Mouse (Mus musculus) frontal cortex, adult 2 months (tissue): ENCODE data around the gene Pdgfa. TPM values are rescaled to one million over a fixed set of nuclear protein-coding genes. Genes with fewer than 3 reads are reported as not detected.

Source experiments
- DNase-seq, 2 experiments: peaks; one replicate each; pipeline ENCODE4 v3.0.0; 2022; ENCODE audit warnings: low spot score in 1 of 2; ENCODE audit errors: extremely low spot score in 1 of 2
- polyA plus RNA-seq: library from polyadenylated mRNA; depleted of rRNA; stranded (reverse); fragments of >200 nt; gene quantifications from 2 replicates; pipeline ENCODE4 v1.2.3, GENCODE M21; 2012

The Pdgfa gene
- polyA plus RNA-seq, 1 experiment, result 34.6 TPM

- DNase-seq, result no peak
Observed at GRCm38 (mm10) chr5:138966033-138966724, 31.0 kb downstream of the Pdgfa start.

DNA sequence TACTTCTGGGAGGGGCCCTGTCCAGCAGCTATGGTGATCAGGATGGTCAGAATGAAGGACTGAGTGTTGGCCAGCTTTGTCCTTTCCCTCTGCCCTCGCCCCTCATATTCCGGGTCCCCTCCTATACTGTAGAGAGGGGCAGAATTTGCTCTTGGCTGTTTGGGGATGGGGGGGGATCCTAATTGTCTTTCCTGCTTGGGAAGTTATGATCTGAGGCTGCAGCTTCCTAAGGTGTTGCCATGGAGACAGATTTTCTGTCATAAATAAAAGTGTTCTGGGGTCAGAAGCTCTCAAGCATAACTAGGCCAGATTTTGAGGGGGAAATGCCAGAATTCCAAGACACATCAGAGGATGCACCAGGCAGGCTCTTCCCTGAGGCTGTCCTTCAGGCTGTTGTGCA, 31.6 kb downstream of the Pdgfa start:
- no peak for DNase-seq

GRCm38 (mm10) chr5:138956427-138956833, 40.7 kb downstream of the Pdgfa start:
- no peak for DNase-seq

GRCm38 (mm10) chr5:138953986-138954385, 43.2 kb downstream of the Pdgfa start:
- no peak for DNase-seq

- DNase-seq, result no peak
Observed at GRCm38 (mm10) chr5:138952969-138953368, 44.2 kb downstream of the Pdgfa start.

GRCm38 (mm10) chr5:138951305-138951704, 45.9 kb downstream of the Pdgfa start:
- no peak for DNase-seq

- no peak for DNase-seq
Observed at GRCm38 (mm10) chr5:138949165-138949564, 48.0 kb downstream of the Pdgfa start.

DNA sequence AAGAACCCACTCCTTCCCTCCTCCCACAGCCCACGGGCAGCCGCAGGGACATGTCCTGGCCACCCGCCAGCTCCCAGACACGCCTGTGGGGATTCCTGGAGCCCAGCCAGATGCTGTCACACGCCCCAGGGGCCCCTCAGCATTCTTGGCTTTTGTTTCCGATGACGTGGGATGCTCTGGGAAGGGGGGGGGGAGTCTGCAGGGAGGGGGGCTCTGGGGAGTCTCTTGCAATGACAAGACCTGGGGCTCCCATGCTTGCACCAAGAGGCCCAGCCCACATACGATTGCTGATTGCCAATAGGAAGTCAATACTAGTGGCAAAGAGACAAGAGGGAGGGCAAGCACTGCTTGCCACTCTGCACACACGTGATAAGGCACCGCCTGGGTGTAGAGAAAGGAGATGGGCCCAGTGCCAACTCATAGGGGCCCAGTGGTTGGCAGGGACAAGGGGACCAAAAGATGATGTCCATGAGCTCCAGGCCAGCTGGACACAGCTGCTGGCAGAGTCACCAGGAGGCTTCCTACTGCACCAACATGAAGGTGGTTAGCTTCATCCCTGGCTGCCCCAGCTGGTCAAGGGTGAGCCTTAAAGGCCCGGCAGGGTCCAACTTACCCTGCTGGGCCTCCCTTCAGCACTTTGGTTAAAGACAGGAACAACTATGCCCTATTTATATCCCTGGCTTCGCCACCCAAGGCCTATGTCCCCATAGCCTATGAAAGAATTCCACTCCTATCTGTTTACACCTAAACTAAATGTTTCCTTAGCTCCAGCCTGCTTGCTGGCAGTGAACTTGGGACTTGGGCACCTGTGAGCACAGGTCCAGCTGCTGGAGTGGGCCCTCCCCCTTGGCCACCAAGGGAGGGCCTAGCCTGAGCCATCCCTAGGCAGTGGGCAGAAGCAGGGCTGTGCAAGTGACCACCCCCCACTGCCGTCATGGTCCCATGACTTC, 48.9 kb downstream of the Pdgfa start:
- no peak for DNase-seq

GRCm38 (mm10) chr5:138947487-138947886, 49.7 kb downstream of the Pdgfa start:
- DNase-seq, result no peak

DNA sequence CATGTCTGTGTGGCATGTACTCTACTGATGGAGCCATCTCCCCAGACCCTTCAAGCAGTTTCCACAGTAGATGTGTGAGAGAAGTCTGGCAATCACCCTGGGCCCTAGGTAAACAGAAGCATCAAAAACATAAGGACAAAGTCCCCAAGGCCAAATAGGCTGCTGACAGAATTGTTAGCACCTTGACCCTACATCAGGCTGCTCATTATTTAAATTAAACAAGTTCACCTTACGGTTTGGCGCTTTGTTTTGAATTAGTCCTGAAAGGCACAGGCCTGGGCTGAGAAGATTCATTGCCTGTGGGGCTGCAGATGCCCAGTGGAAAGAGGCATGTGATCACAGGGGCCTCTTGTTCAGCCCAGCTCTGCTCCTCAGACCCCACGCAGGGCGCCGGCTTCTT, 50.2 kb downstream of the Pdgfa start:
- no peak for DNase-seq

DNA sequence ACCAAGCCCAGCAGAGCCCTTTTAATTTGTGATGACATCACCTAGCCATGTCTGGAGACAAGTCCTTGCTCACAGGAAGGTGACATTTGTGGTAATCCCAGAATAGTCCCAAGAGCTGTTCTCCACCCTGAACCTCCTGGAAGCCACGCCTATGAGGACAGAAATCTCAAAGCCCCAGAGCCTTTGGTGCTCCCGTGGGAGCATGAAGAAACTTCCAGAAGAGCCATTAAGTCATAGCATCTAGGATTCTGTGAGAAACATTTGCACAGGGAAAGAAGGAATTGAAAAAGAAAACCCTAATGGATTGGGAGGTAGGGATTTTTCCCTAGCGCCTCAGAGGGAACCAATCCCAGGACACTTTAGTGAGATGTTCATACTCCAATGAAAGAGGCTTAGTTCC, 52.2 kb downstream of the Pdgfa start:
- no peak for DNase-seq

- DNase-seq, result no peak
Observed at GRCm38 (mm10) chr5:138944551-138944950, 52.6 kb downstream of the Pdgfa start.

DNA sequence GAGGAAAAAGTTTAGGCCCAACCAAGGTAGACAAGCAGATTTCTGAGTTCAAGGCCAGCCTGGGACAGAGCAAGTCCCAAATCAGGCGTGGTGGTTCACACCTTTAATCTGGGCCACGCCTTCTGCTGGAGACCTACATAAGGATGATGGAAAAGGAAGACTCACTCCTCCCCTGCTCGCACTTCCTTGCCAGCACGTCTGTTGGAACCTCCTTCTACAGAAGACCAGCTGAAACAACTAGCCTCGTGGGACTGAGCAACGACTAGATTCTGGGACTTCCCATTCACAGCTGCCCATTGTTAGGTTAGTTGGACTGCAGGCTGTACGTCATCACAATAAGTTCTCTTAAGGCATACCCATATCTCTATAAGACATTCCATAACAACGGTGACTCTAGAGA, 55.3 kb downstream of the Pdgfa start:
- no peak for DNase-seq

DNA sequence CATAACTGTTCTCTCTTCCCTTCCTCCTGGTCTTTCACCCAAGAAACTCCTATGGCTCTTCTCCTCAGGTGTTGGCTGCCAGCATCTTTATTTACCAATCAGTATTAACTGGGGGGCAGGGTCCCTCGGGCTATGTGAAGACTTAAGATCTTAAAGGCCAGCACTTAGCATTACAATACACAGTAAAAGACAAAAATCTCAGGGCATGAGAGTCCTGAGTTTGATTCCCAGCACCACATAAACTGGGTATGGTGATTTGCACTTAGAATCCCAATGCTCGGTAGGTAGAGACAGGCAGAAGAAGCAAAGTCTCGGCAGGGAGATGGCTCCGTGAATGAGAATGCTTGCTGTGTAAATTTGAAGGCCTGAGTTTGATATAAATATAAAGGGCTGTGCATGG, 56.6 kb downstream of the Pdgfa start:
- DNase-seq, result no peak

- DNase-seq, result no peak
Observed at GRCm38 (mm10) chr5:138938572-138939163, 58.5 kb downstream of the Pdgfa start.

DNA sequence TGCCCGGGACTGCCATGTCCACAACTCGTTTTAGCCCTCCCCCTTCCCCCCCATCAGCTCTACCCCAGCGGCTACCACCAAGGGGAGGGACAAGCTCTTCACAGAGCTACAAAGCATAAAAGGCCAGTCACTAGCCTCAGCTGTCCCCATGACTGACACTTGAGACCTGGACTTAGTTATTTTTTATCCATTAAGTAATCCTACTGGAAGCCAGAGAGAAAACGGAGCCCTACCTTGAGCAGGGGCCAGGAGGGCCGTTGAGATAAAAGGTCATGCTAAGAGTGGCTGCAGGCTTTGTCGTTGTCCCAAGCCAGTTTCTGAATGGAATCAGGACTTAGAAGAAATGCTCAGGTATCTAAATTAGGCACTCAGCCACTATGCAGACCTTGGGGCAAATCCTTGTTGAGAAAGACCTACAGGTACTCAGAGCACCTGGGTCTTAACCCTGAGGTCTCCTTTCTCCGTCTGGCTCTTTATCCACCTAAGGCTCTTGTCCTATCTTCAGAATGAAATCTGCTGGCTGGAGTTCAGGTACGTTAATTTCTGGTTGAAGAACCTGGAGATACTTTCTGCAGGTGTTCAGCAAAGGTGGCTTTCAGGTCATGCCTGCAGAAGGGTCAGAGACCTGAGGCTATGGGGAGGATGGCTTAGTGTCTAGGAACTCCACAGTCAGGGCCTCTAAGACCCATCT, 60.6 kb downstream of the Pdgfa start:
- no peak for DNase-seq

GRCm38 (mm10) chr5:138934540-138934939, 62.6 kb downstream of the Pdgfa start:
- DNase-seq, result no peak

- no peak for DNase-seq
Observed at GRCm38 (mm10) chr5:138932460-138933432, 64.4 kb downstream of the Pdgfa start.

DNA sequence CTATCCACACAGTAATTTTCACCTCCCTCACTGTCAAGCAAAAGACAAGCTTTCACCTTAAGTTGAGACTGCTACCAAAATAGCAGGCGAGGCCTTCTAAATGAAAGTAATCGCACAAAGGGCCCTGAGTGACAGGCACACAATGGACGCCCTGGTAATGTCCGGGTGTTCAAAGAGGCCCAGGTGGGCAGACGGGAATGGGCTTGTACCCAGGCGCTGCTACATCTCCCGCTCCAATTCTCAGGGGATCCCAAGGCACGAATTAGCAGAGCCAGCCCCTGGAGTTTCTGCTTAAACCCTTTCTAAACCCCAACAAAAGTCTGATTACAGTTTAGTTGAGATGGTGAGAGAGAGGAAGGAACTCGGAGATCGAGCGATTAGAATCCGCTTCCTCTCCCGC, 65.3 kb downstream of the Pdgfa start:
- no peak for DNase-seq
